12 mouse cellular contexts compared by ENCODE assay signal in genomic region chr11:12299701-12300446, GRCm38 (mm10).
DNase-seq lines count a peak whose midpoint lies in the region; ATAC-seq and TF ChIP-seq lines count a peak whose summit lies in the region.
"Had no signal": no experiment of that assay in that cellular context is flagged by ENCODE, and none has a peak within 500 bp of the region (broad histone marks: within the 10 kb centered on the region; RNA-seq: fewer than 3 reads in every experiment).

No protein-coding gene starts in this region.

- no peaks in the 10 kb centered on the region for H3K36me3 ChIP-seq in hindbrain, embryonic 11.5 days (ENCODE audit: control insufficient read depth, insufficient read depth, low read length)
- no peaks in the 10 kb centered on the region for H3K36me3 ChIP-seq in hindbrain, embryonic 10.5 days
- no peaks in the 10 kb centered on the region for H3K36me3 ChIP-seq in limb, embryonic 14.5 days (ENCODE audit: control insufficient read depth, insufficient read depth, low read length)

- 0 out of 2 replicates have a peak overlapping the region, but pooled peaks have one; percentile 5 for H3K27ac ChIP-seq in hindbrain, embryonic 11.5 days (ENCODE audit: low read depth, low read length)
- H3K27ac ChIP-seq in hindbrain, embryonic 10.5 days: no peak overlapping the region
- no peak overlapping the region for H3K27ac ChIP-seq in limb, embryonic 14.5 days (replicated peaks; ENCODE audit: low read depth, low read length)

- intact Hi-C loops in left cerebral cortex, postnatal 10 days (cut with DNase I): no loop called here

- DNase-seq in hindbrain, embryonic 11.5 days (ENCODE audit: low spot score): no peak
- no peak for DNase-seq in hindbrain, embryonic 10.5 days (ENCODE audit: low spot score)
- peak; percentile 23 for DNase-seq in right cerebral cortex, adult 18-20 months
- DNase-seq in right cerebral cortex, postnatal 25 days: no peak
- DNase-seq in limb, embryonic 14.5 days (ENCODE audit: low spot score): no peak
- DNase-seq in retina, postnatal 1 day: peak; percentile 7
- no peak for DNase-seq in left cerebral cortex, postnatal 10 days (ENCODE audit: extremely low spot score in 1 of 2, low spot score in 2 of 2)
- DNase-seq in testis, postnatal 14 days (ENCODE audit: low spot score): no peak
- DNase-seq: cerebellum, postnatal 25 days; kidney, adult 11 months; lung, postnatal 4 days; right cerebral cortex, postnatal 4 days had no signal

- no peak overlapping the region for H3K4me2 ChIP-seq in hindbrain, embryonic 11.5 days (replicated peaks; ENCODE audit: low read depth, low read length)
- no peak overlapping the region for H3K4me2 ChIP-seq in limb, embryonic 14.5 days (replicated peaks; ENCODE audit: low read depth, low read length, severe bottlenecking)

- no peaks in the 10 kb centered on the region for H3K27me3 ChIP-seq in hindbrain, embryonic 11.5 days (ENCODE audit: control insufficient read depth, insufficient read depth, low read length)
- no peaks in the 10 kb centered on the region for H3K27me3 ChIP-seq in hindbrain, embryonic 10.5 days (ENCODE audit: insufficient read depth, poor library complexity, severe bottlenecking)
- H3K27me3 ChIP-seq in limb, embryonic 14.5 days (ENCODE audit: control insufficient read depth, insufficient read depth, low read length): no peaks in the 10 kb centered on the region

- no peaks in the 10 kb centered on the region for H3K4me1 ChIP-seq in hindbrain, embryonic 11.5 days (replicated peaks; ENCODE audit: control insufficient read depth, insufficient read depth, low read length)
- no peaks in the 10 kb centered on the region for H3K4me1 ChIP-seq in hindbrain, embryonic 10.5 days (replicated peaks)
- H3K4me1 ChIP-seq in limb, embryonic 14.5 days (ENCODE audit: control insufficient read depth, insufficient read depth, low read length): no peaks in the 10 kb centered on the region

- no peaks in the 10 kb centered on the region for H3K9me3 ChIP-seq in hindbrain, embryonic 11.5 days (ENCODE audit: control insufficient read depth, low read length)
- H3K9me3 ChIP-seq in hindbrain, embryonic 10.5 days: no peaks in the 10 kb centered on the region
- no peaks in the 10 kb centered on the region for H3K9me3 ChIP-seq in limb, embryonic 14.5 days (ENCODE audit: control insufficient read depth, low read length)

- WGBS in hindbrain, embryonic 11.5 days: 52% methylated on average over 5 of the region's 5 CpGs
- WGBS in hindbrain, embryonic 10.5 days: 63% methylated on average over 5 of the region's 5 CpGs
- WGBS in limb, embryonic 14.5 days: 25% methylated on average over 5 of the region's 5 CpGs

- H3K9ac ChIP-seq in hindbrain, embryonic 11.5 days (ENCODE audit: low read depth, low read length): no peak overlapping the region
- H3K9ac ChIP-seq in limb, embryonic 14.5 days (ENCODE audit: low read depth, low read length, severe bottlenecking): no peak overlapping the region

- ATAC-seq in hindbrain, embryonic 11.5 days (ENCODE audit: low FRiP score): peak; percentile 35; the same call in 1 of the 2 replicates
- peak; percentile 23; the same call in 1 of the 2 replicates for ATAC-seq in limb, embryonic 14.5 days (ENCODE audit: low FRiP score, low read depth)

- no peak overlapping the region for H3K4me3 ChIP-seq in hindbrain, embryonic 11.5 days (ENCODE audit: low read depth, low read length)
- no peak overlapping the region for H3K4me3 ChIP-seq in hindbrain, embryonic 10.5 days
- H3K4me3 ChIP-seq in limb, embryonic 14.5 days (replicated peaks; ENCODE audit: low read length): no peak overlapping the region

- no peak for TF ChIP-seq POLR2A in limb, embryonic 14.5 days (IDR thresholded peaks at IDR 0.05; ENCODE audit: borderline replicate concordance, extremely low read depth, insufficient read depth, insufficient read length)

Comparison
In these comparisons a context has a peak if more than half of its experiments do, and no peak if none do; other contexts are left out.
1. DNase-seq: peak in right cerebral cortex, adult 18-20 months (single experiment) and retina, postnatal 1 day (single experiment); none in hindbrain, embryonic 11.5 days (single experiment), hindbrain, embryonic 10.5 days (single experiment), right cerebral cortex, postnatal 25 days (single experiment), limb, embryonic 14.5 days (single experiment), left cerebral cortex, postnatal 10 days (0 of 2) and testis, postnatal 14 days (single experiment).